Mouse (Mus musculus): ENCODE measurements around the gene Gm38100.

The Gm38100 gene

DNA sequence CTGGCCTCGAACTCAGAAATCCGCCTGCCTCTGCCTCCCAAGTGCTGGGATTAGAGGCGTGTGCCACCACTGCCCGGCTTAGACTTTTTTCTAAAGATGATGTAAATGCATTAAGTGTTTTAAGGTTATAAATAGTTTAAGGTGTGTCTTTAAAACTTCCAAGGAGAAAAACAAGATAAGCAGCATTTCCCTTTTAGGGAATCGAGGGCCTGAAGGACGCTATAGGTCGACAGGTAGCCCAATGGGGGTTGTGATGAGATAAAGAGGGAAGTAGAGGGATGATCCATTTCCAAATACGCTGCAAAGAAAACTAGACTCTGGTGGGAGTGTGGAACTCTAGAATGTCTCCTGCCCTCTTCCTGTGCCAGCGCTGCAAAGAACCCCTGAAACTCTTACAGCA, at the start of gene Gm38100:
Gm38100 (plus strand) TSS at position 301 of the 400 bp plus-strand sequence.
- in situ Hi-C loops (cut with MseI, MboI) = no loop called here

- in situ Hi-C loops (cut with MseI, MboI) = no loop called here
Observed at GRCm38 (mm10) chr1:175870716-175871115, 49.4 kb upstream of the Gm38100 start.

DNA sequence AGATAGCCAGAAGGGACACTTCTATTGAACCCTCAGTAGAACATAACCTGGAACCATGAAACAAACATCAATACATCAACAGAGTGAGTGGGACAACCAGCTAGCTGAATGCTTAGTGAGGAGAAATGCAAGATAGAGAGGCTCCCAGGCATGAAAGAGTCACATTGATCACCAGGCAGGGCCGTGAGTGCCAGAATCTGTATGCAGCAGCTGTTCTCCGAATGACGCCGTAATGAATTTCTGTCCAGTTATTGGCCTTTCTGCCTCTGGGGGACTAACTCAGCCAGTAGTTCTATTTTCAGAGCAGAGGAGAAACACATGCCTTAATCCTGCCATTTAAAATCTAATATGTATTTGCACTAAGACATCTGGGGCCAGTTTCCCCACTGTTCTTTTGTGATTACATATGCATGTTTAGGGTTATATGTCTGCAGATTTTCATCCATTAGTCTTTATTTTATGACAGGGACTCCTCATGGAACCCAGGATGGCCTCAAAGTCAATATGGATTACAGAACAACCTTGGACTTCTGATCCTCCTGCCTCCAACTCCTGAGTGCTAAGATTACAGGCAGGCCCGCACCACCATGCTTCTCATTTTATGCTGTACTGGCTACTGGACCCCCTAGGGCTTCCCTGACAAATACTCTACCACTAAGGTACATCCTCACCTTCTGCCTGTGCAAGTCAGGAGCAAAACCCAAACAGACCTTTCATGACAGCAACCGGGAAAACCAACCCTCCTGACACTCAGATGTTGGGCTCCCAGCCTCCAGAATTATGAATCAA, 47.9 kb upstream of the Gm38100 start:
- in situ Hi-C loops (cut with MseI, MboI) = no loop called here

DNA sequence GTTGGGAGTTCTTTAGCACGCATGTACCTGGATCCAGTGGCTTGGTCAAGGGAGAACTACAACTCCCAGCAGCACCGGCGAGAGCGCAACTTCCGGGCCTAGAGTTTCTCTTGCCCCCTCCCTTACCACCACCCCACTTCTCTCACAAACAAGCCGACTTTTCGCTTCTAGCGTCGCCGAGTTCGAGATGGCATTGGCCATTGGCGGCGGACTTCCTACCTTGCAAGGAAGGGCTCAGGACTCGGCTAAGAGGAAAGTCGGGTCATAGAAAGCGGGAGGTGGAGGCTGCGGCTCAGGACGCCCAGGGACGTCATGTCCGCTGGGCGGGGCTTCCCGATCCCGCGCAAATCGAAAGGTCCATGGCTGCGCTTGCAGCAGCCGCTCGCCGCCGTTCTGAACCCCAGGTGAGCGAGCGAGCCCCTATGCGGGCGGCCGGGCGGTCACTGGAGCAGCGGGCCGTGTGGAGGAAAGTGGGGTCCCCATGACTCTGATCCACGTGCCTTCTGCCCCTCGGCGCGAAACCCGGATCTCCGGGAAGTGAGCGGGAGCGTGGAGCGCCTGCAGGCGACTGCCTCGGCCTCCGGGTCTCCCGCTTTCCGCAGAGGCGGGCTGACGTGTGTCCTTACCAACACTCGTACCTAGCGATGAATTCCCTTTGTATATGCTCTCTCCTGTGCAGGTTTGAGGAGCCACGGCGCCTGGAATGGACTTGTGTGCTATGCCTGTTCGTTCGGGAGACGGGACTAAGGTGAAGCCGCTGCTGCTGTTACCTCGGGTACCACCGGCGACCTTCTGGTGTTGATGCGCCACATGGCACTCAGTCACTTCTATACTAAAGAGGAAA, 39.5 kb upstream of the Gm38100 start, which contains the start of gene Exo1:
Exo1 (plus strand) TSS at position 129 of the 844 bp plus-strand sequence.
- in situ Hi-C loops (cut with MseI, MboI) = no loop called here

DNA sequence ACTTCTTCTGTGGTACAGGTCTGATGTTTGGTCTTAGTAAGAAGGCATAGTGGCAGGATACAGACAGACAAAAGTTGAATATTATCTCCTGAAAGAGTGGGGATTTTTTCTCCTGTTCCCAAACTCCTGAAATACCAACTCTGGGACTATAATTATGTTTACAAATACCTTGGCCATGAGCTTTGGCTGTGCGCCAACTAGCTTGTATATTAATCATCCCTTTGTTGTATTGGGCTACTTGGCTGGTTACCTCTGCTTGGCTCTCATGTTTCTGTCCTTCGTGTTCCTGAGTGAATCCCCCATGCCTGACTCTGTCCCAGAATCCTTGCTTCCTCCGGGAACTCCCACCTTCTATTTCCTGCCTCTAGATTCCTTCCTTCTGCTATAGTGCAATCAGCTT, 36.7 kb upstream of the Gm38100 start:
- in situ Hi-C loops (cut with MseI, MboI) = no loop called here

DNA sequence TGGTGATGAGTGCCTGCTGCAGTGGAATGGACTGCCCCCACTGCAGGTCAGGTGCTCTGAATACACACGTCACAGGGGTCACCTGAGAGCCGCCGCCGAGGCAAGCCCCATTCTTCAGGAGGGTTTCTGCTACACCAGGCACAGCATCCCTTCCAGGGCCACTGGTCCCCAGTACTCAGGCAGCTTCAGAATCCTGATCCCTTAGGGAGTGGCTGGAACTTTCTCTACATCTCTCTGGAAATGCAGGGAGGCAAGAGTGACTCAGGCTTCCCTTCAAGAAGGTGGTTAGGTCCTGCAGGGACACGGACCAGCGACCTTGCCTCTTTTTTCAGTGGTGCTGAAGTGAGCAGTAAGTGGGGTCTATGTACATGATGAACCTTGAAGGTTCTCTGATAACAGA, 26.9 kb upstream of the Gm38100 start:
- in situ Hi-C loops (cut with MseI, MboI) = no loop called here

- in situ Hi-C loops (cut with MseI, MboI) = no loop called here
Observed at GRCm38 (mm10) chr1:175893726-175894125, 26.4 kb upstream of the Gm38100 start.

DNA sequence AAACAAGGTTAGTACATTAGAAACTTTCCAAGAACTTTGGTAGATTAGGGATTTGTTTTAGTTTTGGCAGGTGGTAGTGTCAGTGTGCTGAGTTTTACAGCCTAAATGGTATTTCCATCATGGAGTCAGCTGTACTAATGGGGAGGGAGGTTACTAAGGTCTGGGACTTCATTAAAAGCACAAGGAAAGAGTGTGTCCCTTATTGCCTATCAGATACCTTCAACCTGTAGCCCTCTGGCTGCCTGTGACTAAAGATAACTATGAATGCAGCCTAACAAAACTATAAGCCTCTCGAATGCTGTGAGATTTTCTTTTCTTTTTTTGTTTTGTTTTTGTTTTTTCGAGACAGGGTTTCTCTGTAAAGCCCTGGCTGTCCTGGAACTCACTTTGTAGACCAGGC, 8.9 kb upstream of the Gm38100 start:
- in situ Hi-C loops (cut with MseI, MboI) = no loop called here

DNA sequence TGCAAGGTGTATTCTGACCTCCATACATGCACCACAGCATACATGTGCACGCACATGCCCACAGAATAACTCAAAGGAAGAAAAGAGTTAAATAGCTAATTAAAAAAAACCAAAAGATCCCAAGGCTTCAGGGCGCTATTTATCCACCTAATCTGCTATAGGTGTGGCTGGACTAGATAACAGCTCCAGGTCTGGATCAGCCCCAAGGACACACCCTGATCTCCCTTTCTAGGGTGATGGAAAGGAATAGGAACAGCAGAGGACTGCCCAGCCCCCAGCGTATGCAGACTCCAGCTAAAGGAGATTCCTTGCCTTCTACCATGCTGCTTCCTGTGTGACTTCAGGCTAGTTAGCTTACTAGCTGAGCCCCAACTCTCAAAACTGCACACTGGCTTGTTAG, 8.1 kb upstream of the Gm38100 start:
- in situ Hi-C loops (cut with MseI, MboI) = no loop called here

DNA sequence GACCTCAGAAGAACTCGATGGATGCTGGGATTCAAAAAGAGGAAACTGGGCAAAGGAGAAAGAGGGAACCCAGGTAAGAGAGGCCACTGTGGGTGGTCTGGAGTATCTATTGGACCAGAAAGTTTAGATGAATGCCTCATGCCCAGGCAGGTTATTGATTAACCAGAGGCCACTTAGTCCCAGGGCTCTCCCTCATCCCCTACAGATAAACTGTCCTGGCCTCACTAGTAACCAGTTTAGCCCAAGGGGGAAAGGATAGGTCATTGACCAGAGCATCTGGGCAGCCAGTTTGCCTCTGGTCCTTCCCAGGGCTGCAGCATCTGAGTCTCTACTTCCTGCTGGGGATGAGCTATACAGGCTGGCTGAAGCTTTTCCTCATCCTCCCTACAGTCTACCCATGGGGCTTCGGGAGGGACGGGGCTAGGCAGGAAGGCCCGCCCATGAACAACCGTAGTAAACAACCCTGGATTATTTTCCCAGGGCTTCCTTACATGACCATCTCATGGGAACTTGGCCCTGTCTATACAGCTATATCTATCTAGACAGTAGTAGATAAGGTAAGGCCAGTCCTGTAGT, 6.3 kb upstream of the Gm38100 start:
- in situ Hi-C loops (cut with MseI, MboI) = no loop called here

- in situ Hi-C loops (cut with MseI, MboI) = no loop called here
Observed at GRCm38 (mm10) chr1:175921091-175921490, 962 bp downstream of the Gm38100 start.

GRCm38 (mm10) chr1:175923848-175924787, 4.0 kb downstream of the Gm38100 start:
- in situ Hi-C loops (cut with MseI, MboI) = no loop called here

GRCm38 (mm10) chr1:175931391-175931790, 11.3 kb downstream of the Gm38100 start:
- in situ Hi-C loops (cut with MseI, MboI) = loop anchor here in 1 of 2 experiments (10.0 kb wide), 1 partner anchor 763 kb away; no protein-coding TSS in a partner anchor

DNA sequence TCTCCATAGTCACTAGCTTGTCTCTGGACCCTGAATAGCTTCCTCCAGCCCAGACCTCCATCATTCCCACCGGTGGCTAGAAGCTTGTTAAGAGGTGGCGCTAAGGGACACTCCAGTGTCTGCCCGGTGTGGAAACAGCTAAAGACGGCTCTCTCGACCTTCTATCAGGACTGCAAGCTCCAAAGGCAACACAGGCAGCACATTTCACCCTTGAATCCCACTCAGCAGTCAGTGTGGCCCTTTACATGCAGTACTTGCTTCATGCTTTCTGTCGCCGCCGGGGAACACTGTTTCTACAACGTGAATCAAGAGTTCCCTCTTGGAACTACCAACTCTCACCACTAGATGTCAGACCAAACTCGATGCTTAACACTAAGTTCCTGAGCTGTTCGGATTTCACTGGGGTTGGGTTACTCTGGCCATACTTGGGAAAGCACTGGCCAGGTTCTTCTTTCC, 16.2 kb downstream of the Gm38100 start:
- in situ Hi-C loops (cut with MseI, MboI) = loop anchor here in 1 of 2 experiments (10.0 kb wide), 1 partner anchor 758 kb away; no protein-coding TSS in a partner anchor

DNA sequence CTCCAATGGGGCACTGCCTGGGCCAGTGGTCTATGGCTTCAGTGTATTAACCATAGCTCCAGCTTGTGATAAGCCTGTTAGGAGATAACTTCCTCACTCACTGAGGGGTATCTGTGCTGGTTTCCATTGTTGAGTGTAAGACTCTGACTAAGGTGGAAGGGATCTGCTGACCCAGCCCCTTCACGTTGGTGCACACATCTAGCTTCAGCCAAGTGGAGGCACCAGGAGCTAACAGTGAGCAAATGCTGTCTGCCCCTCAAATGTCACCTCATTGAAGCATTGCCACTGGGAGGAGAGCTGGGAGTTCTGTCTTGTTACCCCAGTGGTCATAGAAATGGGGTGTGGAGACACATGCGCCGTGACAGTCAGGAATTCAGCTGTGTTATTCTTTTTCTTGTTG, 18.6 kb downstream of the Gm38100 start:
- in situ Hi-C loops (cut with MseI, MboI) = loop anchor here in 1 of 2 experiments (10.0 kb wide), 1 partner anchor 756 kb away; no protein-coding TSS in a partner anchor

DNA sequence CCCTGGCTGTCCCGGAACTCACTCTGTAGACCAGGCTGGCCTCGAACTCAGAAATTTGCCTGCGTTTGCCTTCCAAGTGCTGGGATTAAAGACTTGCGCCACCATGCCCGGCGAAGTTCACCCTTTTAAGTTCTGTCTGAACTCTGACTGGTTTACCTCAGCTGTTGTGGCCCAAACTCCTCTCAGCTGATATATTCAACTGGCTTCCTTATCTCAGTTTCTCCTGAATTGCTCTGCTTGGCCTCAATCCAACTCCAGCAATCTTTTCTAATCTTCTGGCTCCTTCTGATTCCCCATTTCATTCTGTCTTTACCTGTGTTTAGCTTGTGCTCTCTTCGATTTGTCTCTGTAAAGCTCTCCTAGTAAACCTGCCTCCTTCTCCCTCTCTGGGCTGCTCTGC, 23.0 kb downstream of the Gm38100 start:
- in situ Hi-C loops (cut with MseI, MboI) = no loop called here

DNA sequence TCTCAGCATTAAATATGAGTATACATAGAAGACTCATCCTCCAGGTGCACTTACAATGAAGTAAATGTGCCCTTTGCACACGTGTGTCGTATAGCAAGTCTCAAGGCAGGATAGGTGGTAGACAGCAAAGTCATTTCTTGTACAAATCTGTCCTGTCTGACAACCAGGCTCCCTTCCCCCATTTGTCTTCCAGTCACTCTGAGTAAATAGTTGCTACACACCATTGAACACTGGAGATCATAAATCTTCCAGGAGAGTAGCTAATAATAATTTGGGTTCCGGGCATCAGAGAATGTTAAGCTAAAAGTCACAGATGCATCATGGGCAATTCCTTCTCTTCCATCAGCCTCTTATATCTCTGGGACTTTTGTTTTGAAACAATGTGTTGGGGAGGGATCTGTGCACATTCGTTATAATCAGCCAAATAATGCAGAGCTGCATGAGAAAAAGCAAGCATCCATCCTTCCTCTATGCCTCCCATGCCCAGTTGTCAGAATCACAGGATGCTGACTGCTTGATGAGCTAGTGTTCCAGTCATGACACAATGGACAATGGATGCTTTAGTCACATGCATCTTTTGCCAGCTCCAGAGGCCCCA, 26.7 kb downstream of the Gm38100 start:
- in situ Hi-C loops (cut with MseI, MboI) = no loop called here

DNA sequence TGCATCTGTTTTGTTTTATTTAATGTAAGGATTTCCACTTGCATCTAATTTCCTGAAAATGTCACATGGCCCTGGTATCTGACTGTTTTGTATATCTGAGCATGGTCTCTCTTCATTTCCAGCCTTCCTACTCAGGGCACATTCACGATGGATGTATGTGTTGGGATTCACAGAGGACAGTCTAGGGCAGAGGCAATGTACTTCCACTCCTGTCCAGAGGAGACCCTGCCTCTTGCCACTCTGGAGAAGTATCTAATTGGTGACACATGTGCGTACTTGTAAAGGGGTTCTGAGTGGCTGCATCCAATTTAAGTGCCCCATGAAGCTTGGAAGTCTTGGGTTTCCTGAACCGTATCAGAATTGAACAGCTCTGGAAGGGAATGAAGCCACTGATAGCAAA, 30.3 kb downstream of the Gm38100 start:
- in situ Hi-C loops (cut with MseI, MboI) = no loop called here

- in situ Hi-C loops (cut with MseI, MboI) = no loop called here
Observed at GRCm38 (mm10) chr1:175950851-175951250, 30.7 kb downstream of the Gm38100 start.

DNA sequence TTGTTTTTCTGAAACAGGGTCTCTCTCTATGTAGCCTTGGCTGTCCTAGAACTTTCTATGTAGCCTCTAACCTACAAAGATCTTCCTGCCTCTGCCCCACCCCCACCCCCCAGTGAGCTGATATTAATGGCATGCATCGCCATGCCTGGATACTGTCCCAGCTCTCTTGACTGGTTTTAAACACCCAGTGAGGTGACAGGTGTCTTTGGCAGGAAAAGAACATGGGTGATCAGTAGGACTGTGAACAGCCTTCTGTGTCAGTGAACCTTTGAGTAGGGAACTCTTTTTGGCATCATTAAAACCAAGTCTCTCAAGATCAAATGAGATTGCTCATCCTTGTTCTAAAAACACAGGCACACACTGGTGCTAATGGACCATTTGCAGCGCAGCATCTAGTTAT, 41.7 kb downstream of the Gm38100 start:
- in situ Hi-C loops (cut with MseI, MboI) = no loop called here

Measured in mouse trophoblast stem cell (cell line).